Mouse (Mus musculus) brain, embryonic 14.5 days (tissue): ENCODE data around the gene Tmem179b.

Experiments
- CTCF ChIP-seq: fragments of 200-500 bp; IDR thresholded peaks from 2 replicates; pipeline ENCODE4 v1.5.1; 2012; ENCODE audit warnings: inconsistent platforms, mild to moderate bottlenecking, moderate library complexity, borderline replicate concordance; ENCODE audit not compliant: insufficient read depth, insufficient read length; ENCODE audit errors: extremely low read depth
- POLR2A ChIP-seq: fragments of 200-500 bp; IDR thresholded peaks from 2 replicates; pipeline ENCODE4 v1.6.1; 2012; ENCODE audit warnings: mild to moderate bottlenecking, inconsistent platforms, borderline replicate concordance; ENCODE audit not compliant: poor library complexity, insufficient read depth, insufficient read length, severe bottlenecking; ENCODE audit errors: extremely low read depth

- no peak for TF ChIP-seq POLR2A
- TF ChIP-seq CTCF, result no peak
These were observed 26.9 kb downstream of the Tmem179b start for GRCm38 (mm10) chr19:8747368-8747767.
